Mouse (Mus musculus) adrenal gland, postnatal 4 days (tissue): ENCODE data around the gene Kntc1. TPM values are rescaled to one million over a fixed set of nuclear protein-coding genes. Genes with fewer than 3 reads are reported as not detected.

ENCODE experiments used
- DNase-seq, 2 experiments: peaks; one replicate each; pipeline ENCODE4 v3.0.0; 2021 to 2022; ENCODE audit warnings: low spot score in 2 of 2, mixed read lengths in 2 of 2
- total RNA-seq, 2 experiments: library from RNA; stranded (reverse); gene quantifications; 2 replicates each; pipeline ENCODE4 v1.2.3; 2021

The Kntc1 gene
- total RNA-seq, 2 experiments from 2014 or later: 14.3 to 22.3 TPM

DNA sequence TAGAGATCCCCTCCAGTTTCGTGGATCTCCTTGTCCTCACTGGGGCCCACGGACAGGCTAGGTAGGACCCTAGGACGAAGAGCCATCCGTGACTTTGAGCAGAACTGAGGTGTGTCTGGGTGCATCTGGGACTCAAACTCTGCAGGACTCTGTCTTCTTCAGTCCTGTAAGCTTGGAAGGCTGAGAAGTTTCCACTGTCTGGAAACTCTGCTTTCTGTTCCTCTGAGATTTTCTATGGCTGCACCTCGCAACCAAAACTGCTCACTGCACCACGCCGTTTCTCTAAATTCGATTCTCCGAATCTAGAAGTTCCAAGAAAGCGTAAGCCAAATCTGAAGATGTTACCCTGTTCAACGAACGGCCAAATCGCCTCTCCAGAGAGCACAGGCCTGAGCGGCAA is 114.4 kb downstream of the Kntc1 start:
- no peak for DNase-seq

- no peak for DNase-seq
These were observed 115.8 kb downstream of the Kntc1 start, which contains the start of gene Hcar2 for GRCm38 (mm10) chr5:123865365-123865764. TSS of gene Hcar2 (minus strand) at chr5:123865499.

DNA sequence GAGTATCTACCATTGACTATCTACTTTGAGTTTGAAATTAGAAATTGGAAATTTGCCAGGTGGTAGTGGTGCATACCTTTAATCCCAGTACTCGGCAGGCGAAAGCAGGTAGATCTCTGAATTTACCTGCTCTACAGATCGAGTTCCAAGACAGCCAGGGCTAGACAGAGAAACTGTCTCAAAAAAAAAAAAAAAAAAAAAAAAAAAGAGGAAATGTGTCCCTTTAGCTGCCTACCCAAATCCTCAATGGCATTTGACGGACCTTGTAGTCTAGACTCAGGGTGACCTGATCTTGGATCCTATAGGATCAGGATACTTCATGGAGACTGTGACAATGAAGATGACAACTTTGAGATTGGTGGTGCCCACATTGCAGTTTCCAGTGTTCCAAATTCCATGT is 116.9 kb downstream of the Kntc1 start:
- no peak for DNase-seq

DNA sequence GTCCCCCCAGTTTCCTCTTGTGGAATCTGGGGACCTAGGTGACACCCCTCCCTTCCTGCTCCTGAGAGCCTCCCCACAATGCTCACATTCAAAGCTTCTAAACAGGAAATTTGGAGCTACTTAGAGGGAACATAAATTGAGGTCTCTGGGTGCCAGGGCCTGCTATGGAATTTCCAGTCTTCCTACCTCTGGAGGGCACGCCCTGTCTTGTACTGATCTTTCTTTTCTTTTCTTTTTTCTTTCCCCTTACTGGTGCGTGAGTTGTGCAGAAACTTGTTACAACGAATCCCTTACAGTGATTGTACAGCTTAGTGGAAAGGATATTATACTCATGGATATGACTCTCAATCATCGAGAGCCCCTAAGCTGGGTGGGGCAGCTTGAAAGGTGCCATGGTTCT is 120.1 kb downstream of the Kntc1 start:
- DNase-seq: no peak

Other genes starting within 250 kb of the Kntc1 start
- gene B3gnt4, start 239.3 kb upstream of the Kntc1 start, total RNA-seq: under 1 TPM; 0.48 to 0.56 TPM
- gene Diablo, start 225.5 kb upstream of the Kntc1 start, total RNA-seq: 10 to 100 TPM; 91.8 to 92.2 TPM
- 10 to 100 TPM; 22.5 to 31.9 TPM for gene Gm49027, start 224.2 kb upstream of the Kntc1 start, total RNA-seq
- gene Vps33a, start 176.7 kb upstream of the Kntc1 start, total RNA-seq: 10 to 100 TPM; 53.5 to 55.4 TPM
- 10 to 100 TPM; 61.1 to 69.9 TPM for gene Clip1, start 65.1 kb upstream of the Kntc1 start, total RNA-seq
- gene Zcchc8, start 28.6 kb upstream of the Kntc1 start, total RNA-seq: 10 to 100 TPM; 63.1 to 69.9 TPM
- gene Rsrc2, start 302 bp upstream of the Kntc1 start, total RNA-seq: 100 to 1,000 TPM in 1 of 2 experiments, 10 to 100 TPM in 1; 98.7 to 101 TPM
- gene Hcar2, start 115.8 kb downstream of the Kntc1 start, total RNA-seq: 1 to 10 TPM in 1 of 2 experiments, under 1 TPM in 1; 0.59 to 1.4 TPM
- 1 to 10 TPM; 7.2 to 9.6 TPM for gene Hcar1, start 130.3 kb downstream of the Kntc1 start, total RNA-seq
- 10 to 100 TPM; 77.3 to 80.0 TPM for gene Denr, start 157.5 kb downstream of the Kntc1 start, total RNA-seq
- gene Gm43518, start 177.7 kb downstream of the Kntc1 start, total RNA-seq: 1 to 10 TPM; 1.7 to 2.2 TPM
- 1 to 10 TPM; 5.4 to 8.0 TPM for gene Ccdc62, start 181.0 kb downstream of the Kntc1 start, total RNA-seq
- gene Hip1r, start 223.9 kb downstream of the Kntc1 start, total RNA-seq: 10 to 100 TPM; 16.3 to 23.6 TPM